Mouse (Mus musculus) liver, postnatal 0 days (tissue): ENCODE results near the gene Sptb. TPM values are rescaled to one million over a fixed set of nuclear protein-coding genes. Genes with fewer than 3 reads are reported as not detected.

Source experiments
- ATAC-seq: fragments of 200-750 bp; cut with Nextera tagmentation; 2 replicates; pipeline ENCODE4 v1.8.0; 2017; ENCODE audit warnings: mild to moderate bottlenecking, moderate library complexity
- DNase-seq: peaks from one replicate; pipeline ENCODE4 v3.0.0-alpha.2; 2016
- H3K27ac ChIP-seq: fragments of 300-500 bp; sonication (generic); 2 replicates; pipeline ENCODE4 v1.5.1; 2014; ENCODE audit warnings: antibody characterized with exemption, moderate library complexity, mild to moderate bottlenecking, low read depth
- H3K27me3 ChIP-seq: fragments of 300-500 bp; sonication (generic); 2 replicates; pipeline ENCODE4 v1.6.1; 2014; ENCODE audit warnings: low read length, control low read depth, mixed read lengths; ENCODE audit not compliant: insufficient read depth
- H3K36me3 ChIP-seq: fragments of 300-500 bp; sonication (generic); replicated peaks from 2 replicates; pipeline ENCODE4 v1.6.1; 2014; ENCODE audit warnings: mild to moderate bottlenecking, control low read depth, low read length, moderate library complexity, mixed read lengths; ENCODE audit not compliant: insufficient read depth
- H3K4me1 ChIP-seq: fragments of 300-500 bp; sonication (generic); 2 replicates; pipeline ENCODE4 v1.6.1; 2014; ENCODE audit warnings: antibody characterized with exemption, mild to moderate bottlenecking, control low read depth; ENCODE audit not compliant: insufficient read depth
- H3K4me2 ChIP-seq: fragments of 300-500 bp; sonication (generic); 2 replicates; pipeline ENCODE4 v1.6.1; 2014; ENCODE audit warnings: low read depth, mild to moderate bottlenecking, low read length, moderate library complexity, mixed read lengths
- H3K4me3 ChIP-seq: fragments of 300-500 bp; sonication (generic); 2 replicates; pipeline ENCODE4 v1.5.1; 2014; ENCODE audit warnings: low read depth, low read length
- H3K9ac ChIP-seq: fragments of 300-500 bp; sonication (generic); replicated peaks from 2 replicates; pipeline ENCODE4 v1.6.1; 2014; ENCODE audit warnings: mild to moderate bottlenecking, moderate library complexity
- H3K9me3 ChIP-seq: fragments of 300-500 bp; sonication (generic); 2 replicates; pipeline ENCODE4 v1.6.1; 2016; ENCODE audit warnings: mild to moderate bottlenecking, control low read depth, low read length, mixed read lengths
- CTCF ChIP-seq: sonication (generic); IDR thresholded peaks from 2 replicates; pipeline ENCODE4 v1.5.1; 2016; ENCODE audit warnings: antibody characterized with exemption, low read depth
- EP300 ChIP-seq: IDR thresholded peaks from 2 replicates; pipeline ENCODE4 v1.6.1; 2016; ENCODE audit warnings: antibody characterized with exemption, low read depth, mild to moderate bottlenecking
- WGBS: fragments of 180-500 bp; shearing (Covaris S2); extraction: QIAGEN DNeasy Blood & Tissue Kit; methylation state at CpG from one replicate; pipeline ENCODE4 v1.1.7; 2014; ENCODE audit not compliant: insufficient replicate concordance; 5-methylcytosine and 5-hydroxymethylcytosine counted together
- polyA plus RNA-seq: library from polyadenylated mRNA; unstranded; fragments of >200 nt; fragmentation: Nextera tagmentation; extraction: Ambion mirVana; gene quantifications from 2 replicates; pipeline ENCODE4 v1.2.1, GENCODE M21; 2015

The Sptb gene
- polyA plus RNA-seq, 1 experiment from 2014 or later: 14.8 TPM

DNA sequence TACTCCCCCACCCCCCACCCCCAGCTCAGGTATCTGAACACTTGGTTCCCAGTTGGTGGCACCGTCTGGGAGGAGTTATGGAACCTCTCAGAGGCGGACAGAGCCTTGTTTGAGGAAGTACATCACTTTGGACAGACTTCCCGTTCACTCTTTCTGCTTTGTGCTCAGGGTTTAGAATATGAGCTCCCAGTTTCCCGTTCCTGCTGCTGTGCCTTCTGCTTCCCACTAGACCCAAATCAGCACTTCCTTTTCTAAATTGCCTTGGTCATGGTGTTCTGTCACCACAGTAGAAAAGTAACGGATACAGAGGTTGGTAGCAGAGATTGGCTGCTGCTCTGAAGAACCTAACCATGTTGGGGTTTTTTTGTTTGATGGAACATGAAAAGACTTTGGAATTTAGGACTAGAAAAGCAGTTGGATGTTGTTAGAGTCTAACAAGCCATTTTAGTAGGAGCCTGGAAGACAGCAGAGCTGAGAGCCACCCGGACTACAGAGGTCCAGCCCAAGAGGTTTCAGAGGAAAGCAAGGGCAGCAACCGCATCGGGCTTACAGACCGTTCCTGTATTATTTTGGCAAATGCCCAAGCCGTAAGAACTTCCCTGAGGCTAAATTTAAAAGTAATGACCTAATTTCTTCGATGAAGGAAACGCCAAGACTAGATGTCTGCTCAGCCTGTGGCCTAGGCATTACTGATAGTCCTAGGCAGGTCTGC lies 95.3 kb downstream of the Sptb start:
- ATAC-seq (no peak), DNase-seq (no peak)
- 52% methylated on average over 12 of the region's 12 CpGs for WGBS
- no peaks in the 10 kb centered on the region for H3K4me1 ChIP-seq
- no peak overlapping the region for H3K9ac ChIP-seq
- H3K36me3 ChIP-seq: peaks cover 75% of the 10 kb centered on the region
- H3K27ac ChIP-seq: 0 out of 2 replicates have a peak overlapping the region, but pooled peaks have one; percentile 3
- H3K4me3 ChIP-seq: no peak overlapping the region
- H3K27me3 ChIP-seq: no peaks in the 10 kb centered on the region
- no peak overlapping the region for H3K4me2 ChIP-seq
- no peaks in the 10 kb centered on the region for H3K9me3 ChIP-seq
- TF ChIP-seq CTCF: no peak
- TF ChIP-seq EP300: no peak

- 92% methylated on average over 12 of the region's 12 CpGs for WGBS
- Histone ChIP-seq H3K27me3 (no peaks in the 10 kb centered on the region), H3K27ac (no peak overlapping the region), H3K9me3 (no peaks in the 10 kb centered on the region), H3K4me2 (no peak overlapping the region), H3K36me3 (peaks cover 66% of the 10 kb centered on the region), H3K9ac (no peak overlapping the region), H3K4me3 (no peak overlapping the region), H3K4me1 (no peaks in the 10 kb centered on the region)
- DNase-seq (no peak), ATAC-seq (no peak)
- TF ChIP-seq CTCF: no peak
- no peak for TF ChIP-seq EP300
Observed at GRCm38 (mm10) chr12:76612621-76613020, 97.7 kb downstream of the Sptb start.

DNA sequence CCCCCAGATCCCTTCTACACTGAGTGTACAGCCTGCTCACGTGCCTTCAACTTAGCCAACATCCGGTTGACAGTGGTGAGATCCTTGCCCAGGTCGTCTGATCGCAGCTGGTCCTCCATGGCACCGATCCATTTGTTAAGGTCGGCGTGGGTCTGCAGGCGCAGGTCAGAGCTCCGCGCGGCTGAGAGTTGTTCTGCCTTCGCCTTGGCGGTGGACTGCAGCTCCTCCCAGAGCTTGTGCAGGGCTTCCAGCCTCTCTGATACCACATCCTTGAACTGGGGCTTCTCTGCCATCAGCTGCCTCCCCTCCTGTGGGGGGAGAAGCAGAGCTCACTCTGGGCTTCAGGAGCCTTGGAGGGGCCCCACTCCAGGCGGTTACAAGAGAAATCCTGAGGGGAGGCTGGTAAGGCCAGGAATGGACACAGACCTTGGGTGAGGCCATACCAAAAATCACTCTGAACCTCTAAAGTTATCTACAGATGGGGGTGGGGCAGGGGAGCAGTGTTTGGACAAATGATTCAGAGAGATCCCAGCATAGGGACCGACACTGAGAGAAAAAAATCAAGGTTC lies 101.3 kb downstream of the Sptb start:
- ATAC-seq: no peak
- Histone ChIP-seq H3K36me3 (peaks cover 84% of the 10 kb centered on the region), H3K4me2 (no peak overlapping the region), H3K9ac (no peak overlapping the region), H3K27me3 (no peaks in the 10 kb centered on the region), H3K4me3 (no peak overlapping the region), H3K9me3 (no peaks in the 10 kb centered on the region), H3K27ac (no peak overlapping the region), H3K4me1 (no peaks in the 10 kb centered on the region)
- WGBS: 80% methylated on average over 15 of the region's 15 CpGs
- DNase-seq: no peak
- TF ChIP-seq CTCF (no peak), EP300 (no peak)

- Histone ChIP-seq H3K4me1 (no peaks in the 10 kb centered on the region), H3K4me2 (no peak overlapping the region), H3K27ac (no peak overlapping the region), H3K27me3 (no peaks in the 10 kb centered on the region), H3K36me3 (peaks cover 87% of the 10 kb centered on the region), H3K9me3 (no peaks in the 10 kb centered on the region), H3K9ac (no peak overlapping the region), H3K4me3 (no peak overlapping the region)
- no peak for ATAC-seq
- no peak for TF ChIP-seq EP300
- TF ChIP-seq CTCF: no peak
- WGBS: 84% methylated on average over 11 of the region's 11 CpGs
- DNase-seq: no peak
Observed at GRCm38 (mm10) chr12:76608241-76608640, 102.1 kb downstream of the Sptb start.

GRCm38 (mm10) chr12:76605837-76606236 lies 104.5 kb downstream of the Sptb start:
- no peaks in the 10 kb centered on the region for H3K9me3 ChIP-seq
- ATAC-seq (peak; percentile 6; the same call in 1 of the 2 replicates), DNase-seq (no peak)
- H3K36me3 ChIP-seq: peaks cover 82% of the 10 kb centered on the region
- TF ChIP-seq CTCF: peak; percentile 35; the same call in 1 of the 2 replicates
- no peak for TF ChIP-seq EP300
- H3K4me2 ChIP-seq: no peak overlapping the region
- no peak overlapping the region for H3K27ac ChIP-seq
- no peak overlapping the region for H3K9ac ChIP-seq
- no peak overlapping the region for H3K4me3 ChIP-seq
- no peaks in the 10 kb centered on the region for H3K27me3 ChIP-seq
- WGBS: 72% methylated on average over 3 of the region's 3 CpGs
- no peaks in the 10 kb centered on the region for H3K4me1 ChIP-seq

DNA sequence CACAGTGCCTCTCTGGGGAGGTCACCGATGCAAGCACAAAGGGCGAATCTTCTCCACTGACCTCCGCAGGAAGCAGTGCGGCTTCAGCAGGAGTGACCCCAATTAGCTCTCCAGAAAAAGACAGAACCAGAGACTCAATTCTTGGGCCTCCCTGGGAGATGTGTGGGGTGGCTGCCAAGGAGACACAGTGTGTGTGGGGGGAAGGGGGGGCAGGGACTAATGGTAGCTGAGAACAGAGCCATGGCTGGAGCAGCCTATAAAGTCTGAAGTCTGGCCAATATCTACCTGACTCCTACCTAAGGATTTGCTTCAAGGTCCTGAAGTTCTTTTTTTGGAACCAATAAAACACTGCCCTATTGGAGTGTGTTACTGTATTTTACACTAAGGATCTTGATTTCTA lies 105.8 kb downstream of the Sptb start:
- no peaks in the 10 kb centered on the region for H3K9me3 ChIP-seq
- ATAC-seq: no peak
- H3K4me2 ChIP-seq: no peak overlapping the region
- H3K4me3 ChIP-seq: no peak overlapping the region
- 77% methylated on average over 4 of the region's 4 CpGs for WGBS
- H3K27ac ChIP-seq: no peak overlapping the region
- no peaks in the 10 kb centered on the region for H3K4me1 ChIP-seq
- H3K9ac ChIP-seq: no peak overlapping the region
- no peaks in the 10 kb centered on the region for H3K27me3 ChIP-seq
- peaks cover 88% of the 10 kb centered on the region for H3K36me3 ChIP-seq
- DNase-seq: no peak
- no peak for TF ChIP-seq EP300
- no peak for TF ChIP-seq CTCF
